Mouse (Mus musculus) heart, postnatal 25 days (tissue): ENCODE results near the gene Usp25. TPM values are rescaled to one million over a fixed set of nuclear protein-coding genes. Genes with fewer than 3 reads are reported as not detected.

Source experiments
- DNase-seq: peaks from one replicate; pipeline ENCODE4 v3.0.0; 2022; ENCODE audit warnings: low spot score
- intact Hi-C: fragments of 180-260 bp; cut with DNase I; formaldehyde crosslinking; loops from one replicate; pipeline ENCODE4 v1.15.1; 2025
- total RNA-seq, 2 experiments: library from RNA; stranded (reverse); gene quantifications; 2 replicates each; pipeline ENCODE4 v1.2.3; 2021

The Usp25 gene
- total RNA-seq, 2 experiments from 2014 or later: 78.2 to 83.5 TPM

GRCm38 (mm10) chr16:77103637-77104264 is 90.2 kb downstream of the Usp25 start:
- intact Hi-C loops: no loop called here
- DNase-seq: no peak

GRCm38 (mm10) chr16:77111268-77111667 is 97.8 kb downstream of the Usp25 start:
- intact Hi-C loops: no loop called here
- DNase-seq: no peak

GRCm38 (mm10) chr16:77125908-77126307 is 112.4 kb downstream of the Usp25 start:
- intact Hi-C loops: loop anchor here (5.0 kb wide), 2 partner anchors 316 to 1031 kb away; no protein-coding TSS in a partner anchor
- DNase-seq: no peak

- no peak for DNase-seq
- intact Hi-C loops: loop anchor here (5.0 kb wide), 2 partner anchors 314 to 1029 kb away; no protein-coding TSS in a partner anchor
These were observed 115.2 kb downstream of the Usp25 start for GRCm38 (mm10) chr16:77128683-77129082.

- intact Hi-C loops: no loop called here
- no peak for DNase-seq
These were observed 119.5 kb downstream of the Usp25 start for GRCm38 (mm10) chr16:77133055-77133454.

- no peak for DNase-seq
- intact Hi-C loops: no loop called here
These were observed 127.1 kb downstream of the Usp25 start for GRCm38 (mm10) chr16:77140651-77141050.

GRCm38 (mm10) chr16:77146801-77147200 is 133.3 kb downstream of the Usp25 start:
- intact Hi-C loops: no loop called here
- no peak for DNase-seq

GRCm38 (mm10) chr16:77150338-77150737 is 136.8 kb downstream of the Usp25 start:
- intact Hi-C loops: no loop called here
- DNase-seq: no peak

- intact Hi-C loops: no loop called here
- DNase-seq: no peak
These were observed 137.4 kb downstream of the Usp25 start for GRCm38 (mm10) chr16:77150884-77151283.

GRCm38 (mm10) chr16:77152288-77152687 is 138.8 kb downstream of the Usp25 start:
- DNase-seq: no peak
- intact Hi-C loops: no loop called here

GRCm38 (mm10) chr16:77153216-77153715 is 139.8 kb downstream of the Usp25 start:
- intact Hi-C loops: no loop called here

GRCm38 (mm10) chr16:77153815-77154214 is 140.3 kb downstream of the Usp25 start:
- intact Hi-C loops: no loop called here
- no peak for DNase-seq

More at GRCm38 (mm10) chr16:77153216-77153715, 139.8 kb downstream of the Usp25 start:
- no peak for DNase-seq

GRCm38 (mm10) chr16:77154831-77155230 is 141.3 kb downstream of the Usp25 start:
- intact Hi-C loops: no loop called here
- no peak for DNase-seq
